ENCODE assay signal across 16 mouse cellular contexts in the genomic region with DNA sequence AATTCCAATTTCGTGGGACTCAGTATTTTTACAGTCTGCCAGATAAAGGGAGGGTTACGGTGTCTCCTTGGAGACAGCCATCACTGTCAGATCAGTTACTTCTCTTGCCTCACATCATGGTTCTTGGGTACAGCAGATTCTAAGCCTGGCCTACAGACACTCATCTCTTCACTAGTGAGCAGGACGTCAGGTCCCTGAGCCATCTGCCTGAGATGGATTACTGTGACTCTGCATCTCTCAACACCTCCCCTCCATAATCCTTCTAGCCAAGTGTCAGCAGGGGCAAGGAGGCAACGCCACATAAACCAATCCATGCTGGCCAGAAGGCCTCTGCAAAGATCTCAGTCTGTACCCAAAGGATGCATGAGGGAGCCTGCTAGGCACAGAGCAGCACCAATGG. TPM values are rescaled to one million over a fixed set of nuclear protein-coding genes. Genes with fewer than 3 reads are reported as not detected.
DNase-seq lines count a peak whose midpoint lies in the region; ATAC-seq and TF ChIP-seq lines count a peak whose summit lies in the region.
"Had no signal": no experiment of that assay in that cellular context is flagged by ENCODE, and none has a peak within 500 bp of the region (broad histone marks: within the 10 kb centered on the region; RNA-seq: fewer than 3 reads in every experiment).

No protein-coding gene starts in this region.

- no peak overlapping the region for H3K9ac ChIP-seq in lung, embryonic 16.5 days (ENCODE audit: low read length)
- H3K9ac ChIP-seq in forebrain, embryonic 16.5 days (replicated peaks; ENCODE audit: low read depth, low read length): no peak overlapping the region
- H3K9ac ChIP-seq: embryonic facial prominence, embryonic 12.5 days; neural tube, embryonic 15.5 days had no signal

- H3K4me2 ChIP-seq in lung, embryonic 16.5 days (ENCODE audit: low read depth, low read length): no peak overlapping the region
- H3K4me2 ChIP-seq in forebrain, embryonic 16.5 days (ENCODE audit: low read length): no peak overlapping the region
- H3K4me2 ChIP-seq: embryonic facial prominence, embryonic 12.5 days; heart, embryonic 12.5 days; liver, embryonic 11.5 days; neural tube, embryonic 15.5 days had no signal

- DNase-seq in gastrocnemius, adult 2 months: no peak
- DNase-seq in gastrocnemius, postnatal 36 days: no peak
- no peak for DNase-seq in lung, adult 2 months
- DNase-seq in cerebellum, adult 2 months: peak; percentile 48 to 66
- no peak for DNase-seq in urinary bladder, postnatal 10 days (ENCODE audit: low spot score)
- DNase-seq: adrenal gland, postnatal 36 days; kidney, adult 8-10 months; right cerebral cortex, postnatal 14 days had no signal

- no peaks in the 10 kb centered on the region for H3K27me3 ChIP-seq in lung, embryonic 16.5 days (ENCODE audit: control insufficient read depth, insufficient read depth, low read depth, low read length)
- no peaks in the 10 kb centered on the region for H3K27me3 ChIP-seq in cerebellum, adult 2 months (ENCODE audit: control insufficient read depth, insufficient read depth, low read length)
- H3K27me3 ChIP-seq in forebrain, embryonic 16.5 days (replicated peaks; ENCODE audit: control insufficient read depth, insufficient read depth, low read length): no peaks in the 10 kb centered on the region
- H3K27me3 ChIP-seq: heart, embryonic 12.5 days had no signal

- H3K36me3 ChIP-seq in lung, embryonic 16.5 days (ENCODE audit: control insufficient read depth, insufficient read depth, low read length): peaks cover 2% of the 10 kb centered on the region
- H3K36me3 ChIP-seq in forebrain, embryonic 16.5 days (ENCODE audit: control insufficient read depth, insufficient read depth): no peaks in the 10 kb centered on the region
- H3K36me3 ChIP-seq: G1E; neural tube, embryonic 15.5 days had no signal

- intact Hi-C loops in gastrocnemius, adult 2 months (cut with DNase I): no loop called here
- intact Hi-C loops in gastrocnemius, postnatal 36 days (cut with DNase I): no loop called here

- H3K9me3 ChIP-seq in lung, embryonic 16.5 days (ENCODE audit: control insufficient read depth, low read length): no peaks in the 10 kb centered on the region
- no peaks in the 10 kb centered on the region for H3K9me3 ChIP-seq in forebrain, embryonic 16.5 days (ENCODE audit: control insufficient read depth, low read length)
- H3K9me3 ChIP-seq: embryonic facial prominence, embryonic 12.5 days; G1E; heart, embryonic 12.5 days; neural tube, embryonic 15.5 days had no signal

- no peak for TF ChIP-seq POLR2A in lung, adult 2 months (IDR thresholded peaks at IDR 0.05; ENCODE audit: borderline replicate concordance, extremely low read depth, low read depth, low read length)
- TF ChIP-seq POLR2A in cerebellum, adult 2 months (IDR thresholded peaks at IDR 0.05; ENCODE audit: borderline replicate concordance, insufficient read depth, low read length): no peak

- no peak overlapping the region for H3K4me3 ChIP-seq in gastrocnemius, adult 2 months
- H3K4me3 ChIP-seq in lung, embryonic 16.5 days (ENCODE audit: low read length): no peak overlapping the region
- H3K4me3 ChIP-seq in lung, adult 2 months (replicated peaks; ENCODE audit: extremely low read depth, low read depth, low read length): no peak overlapping the region
- H3K4me3 ChIP-seq in cerebellum, adult 2 months (replicated peaks; ENCODE audit: insufficient read depth, low read depth, low read length): no peak overlapping the region
- no peak overlapping the region for H3K4me3 ChIP-seq in forebrain, embryonic 16.5 days (replicated peaks; ENCODE audit: low read length)
- H3K4me3 ChIP-seq: embryonic facial prominence, embryonic 12.5 days; heart, embryonic 12.5 days; neural tube, embryonic 15.5 days had no signal

- no peak for ATAC-seq in lung, embryonic 16.5 days (ENCODE audit: low read depth)
- 0 out of 2 replicates have a peak, but pooled peaks have one; percentile 14 for ATAC-seq in forebrain, embryonic 16.5 days

- WGBS in lung, embryonic 16.5 days: 64% methylated on average over 4 of the region's 4 CpGs
- WGBS in lung, adult 2 months: 79% methylated on average over 4 of the region's 4 CpGs
- 31% methylated on average over 4 of the region's 4 CpGs for WGBS in cerebellum, adult 2 months
- WGBS in forebrain, embryonic 16.5 days: 54% methylated on average over 4 of the region's 4 CpGs

- TF ChIP-seq CTCF in gastrocnemius, adult 2 months (IDR thresholded peaks at IDR 0.05): no peak
- TF ChIP-seq CTCF in lung, adult 2 months (IDR thresholded peaks at IDR 0.05; ENCODE audit: insufficient read depth, low read length): no peak
- TF ChIP-seq CTCF in cerebellum, adult 2 months (IDR thresholded peaks at IDR 0.05; ENCODE audit: borderline replicate concordance, insufficient read depth, low read depth, low read length): no peak

- peak overlapping the region; percentile 60 for H3K27ac ChIP-seq in gastrocnemius, adult 2 months
- H3K27ac ChIP-seq in lung, embryonic 16.5 days (ENCODE audit: low read length): peak overlapping the region; percentile 52; the same call in 1 of the 2 replicates
- H3K27ac ChIP-seq in cerebellum, adult 2 months (ENCODE audit: insufficient read depth, low read length): peak overlapping the region; percentile 49
- no peak overlapping the region for H3K27ac ChIP-seq in forebrain, embryonic 16.5 days (ENCODE audit: low read length)
- H3K27ac ChIP-seq: embryonic facial prominence, embryonic 12.5 days; neural tube, embryonic 15.5 days had no signal

- H3K4me1 ChIP-seq in lung, embryonic 16.5 days (replicated peaks; ENCODE audit: control insufficient read depth, insufficient read depth, low read length): peaks cover 52% of the 10 kb centered on the region
- H3K4me1 ChIP-seq in lung, adult 2 months (ENCODE audit: control insufficient read depth, insufficient read depth, low read length): no peaks in the 10 kb centered on the region; the same call in 1 of the 2 replicates
- H3K4me1 ChIP-seq in cerebellum, adult 2 months (ENCODE audit: control insufficient read depth, insufficient read depth, low read length): peaks cover 44% of the 10 kb centered on the region
- peaks cover 21% of the 10 kb centered on the region for H3K4me1 ChIP-seq in forebrain, embryonic 16.5 days (replicated peaks; ENCODE audit: control insufficient read depth, insufficient read depth, low read length)

RNA-seq across cellular contexts. Expression of gene Atoh8, which starts 24.0 kb away (rescaled TPM):
- total RNA-seq in gastrocnemius, adult 2 months (2021): 1 to 10 TPM; 3.3 to 9.2 TPM
- 1 to 10 TPM; 5.2 to 5.7 TPM for total RNA-seq in gastrocnemius, postnatal 36 days (2021)
- 32.2 and 35.3 TPM in 2 replicates for polyA plus RNA-seq in lung, embryonic 16.5 days (2015; fragmentation: Nextera tagmentation; extraction: Ambion mirVana)
- polyA plus RNA-seq in lung, adult 2 months (2012; rRNA removed): 26.4 and 26.7 TPM in 2 replicates
- polyA plus RNA-seq in cerebellum, adult 2 months (2012; rRNA removed): 4.4 and 5.9 TPM in 2 replicates
- 2.7 and 3.0 TPM in 2 replicates for polyA plus RNA-seq in forebrain, embryonic 16.5 days (2015; fragmentation: Nextera tagmentation; extraction: Ambion mirVana)
- total RNA-seq: G1E; monocyte, adult 5-6 weeks had no signal

Comparison
In these comparisons a context has a peak if more than half of its experiments do, and no peak if none do; other contexts are left out.
1. DNase-seq: peak in cerebellum, adult 2 months (2 of 2); none in gastrocnemius, adult 2 months (single experiment), gastrocnemius, postnatal 36 days (0 of 2), lung, adult 2 months (single experiment) and urinary bladder, postnatal 10 days (single experiment).